Mouse (Mus musculus) adrenal gland, adult 2 months (tissue): Measurements from ENCODE around the gene Agpat1. TPM values are rescaled to one million over a fixed set of nuclear protein-coding genes. Genes with fewer than 3 reads are reported as not detected.

Experiments
- DNase-seq: peaks from one replicate; pipeline ENCODE4 v3.0.0; 2021
- long read RNA-seq: library from polyadenylated mRNA; stranded (forward); transcript quantifications from one replicate; pipeline ENCODE4 v2.0.0, GENCODE M21; 2021
- polyA plus RNA-seq: library from polyadenylated mRNA; depleted of rRNA; stranded (reverse); fragments of >200 nt; gene quantifications from 2 replicates; pipeline ENCODE4 v1.2.3, GENCODE M21; 2012; rRNA removed
- total RNA-seq, 2 experiments: library from RNA; stranded (reverse); gene quantifications; 2 replicates each; pipeline ENCODE4 v1.2.3; 2021

Agpat1 gene
- 100 to 1,000 TPM; 113 to 118 TPM for total RNA-seq
- polyA plus RNA-seq = 275 and 286 TPM in 2 replicates
- long read RNA-seq, transcript Agpat1-201 (7 exons, 2,190 nt) = major isoform, 32 of 43 reads
- long read RNA-seq, partial matches to known transcripts = 6 of 43 reads
- long read RNA-seq, other reads (novel, unspliced or antisense) = 5 of 43 reads

GRCm38 (mm10) chr17:34604061-34604508 lies at the start of gene Agpat1:
TSS of gene Agpat1 (plus strand) at chr17:34604262.
- DNase-seq = peak; percentile 99

DNA sequence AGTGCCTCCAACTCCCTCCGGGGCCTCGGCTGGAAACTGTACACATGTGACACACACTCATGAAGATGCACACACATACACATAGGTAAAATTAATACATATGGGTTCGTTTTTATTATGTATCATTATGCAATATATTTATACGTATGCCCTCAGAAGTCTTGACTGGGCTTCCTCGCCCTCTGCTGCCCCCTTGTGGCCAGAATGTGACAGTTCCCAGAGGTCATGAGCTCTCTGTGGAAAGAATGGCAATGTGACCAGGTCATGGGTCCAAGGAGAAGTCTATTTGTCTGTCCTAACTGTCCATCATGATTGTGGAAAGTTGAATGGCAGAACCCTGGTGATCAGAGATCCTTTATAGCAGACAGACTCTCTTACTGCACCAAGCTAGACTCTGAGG lies 48.6 kb upstream of the Agpat1 start:
- peak; percentile 82 for DNase-seq

DNA sequence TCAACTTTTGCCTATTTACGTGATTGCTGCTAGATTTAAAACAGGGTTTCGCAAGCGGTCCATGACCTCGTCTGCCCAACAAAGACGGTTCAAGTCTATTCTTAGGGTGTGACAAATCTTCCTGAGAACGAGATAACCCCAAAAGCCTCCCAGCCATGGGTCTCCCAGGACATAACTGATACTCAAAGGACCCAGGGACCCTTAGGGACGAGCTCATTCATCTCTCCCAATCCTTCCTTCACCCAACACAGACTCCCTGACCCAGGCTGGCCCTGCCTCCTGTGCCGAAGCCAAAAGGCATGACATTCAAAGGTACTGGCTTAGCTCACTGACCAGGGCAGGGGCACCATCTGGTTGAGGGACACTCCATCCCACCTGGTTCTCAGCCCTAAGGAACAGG lies 47.7 kb upstream of the Agpat1 start:
- DNase-seq = peak; percentile 45

- DNase-seq = no peak
These were observed 46.7 kb upstream of the Agpat1 start for GRCm38 (mm10) chr17:34557411-34557810.

DNA sequence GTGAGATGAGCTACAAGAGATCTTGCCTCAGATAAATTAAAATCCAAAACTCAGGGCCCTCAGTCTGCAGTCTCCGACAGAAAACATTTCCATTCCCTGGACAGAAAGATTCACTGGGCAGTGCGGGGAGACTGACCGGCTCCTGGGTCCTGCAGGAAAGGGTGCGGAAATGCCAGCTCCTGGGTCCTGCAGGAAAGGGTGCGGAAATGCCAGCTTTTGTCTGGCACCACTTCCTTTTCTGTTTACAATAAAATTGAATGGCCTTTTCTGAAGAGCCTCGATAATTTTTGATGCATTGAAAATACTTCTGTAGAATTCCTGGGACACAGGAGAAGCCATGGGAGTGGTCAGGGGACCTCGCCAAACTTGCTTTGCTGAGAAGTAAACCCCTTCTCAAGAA lies 44.9 kb upstream of the Agpat1 start:
- DNase-seq = no peak

- no peak for DNase-seq
These were observed 44.2 kb upstream of the Agpat1 start for GRCm38 (mm10) chr17:34559895-34560294.

GRCm38 (mm10) chr17:34560438-34560837 lies 43.6 kb upstream of the Agpat1 start:
- no peak for DNase-seq

DNA sequence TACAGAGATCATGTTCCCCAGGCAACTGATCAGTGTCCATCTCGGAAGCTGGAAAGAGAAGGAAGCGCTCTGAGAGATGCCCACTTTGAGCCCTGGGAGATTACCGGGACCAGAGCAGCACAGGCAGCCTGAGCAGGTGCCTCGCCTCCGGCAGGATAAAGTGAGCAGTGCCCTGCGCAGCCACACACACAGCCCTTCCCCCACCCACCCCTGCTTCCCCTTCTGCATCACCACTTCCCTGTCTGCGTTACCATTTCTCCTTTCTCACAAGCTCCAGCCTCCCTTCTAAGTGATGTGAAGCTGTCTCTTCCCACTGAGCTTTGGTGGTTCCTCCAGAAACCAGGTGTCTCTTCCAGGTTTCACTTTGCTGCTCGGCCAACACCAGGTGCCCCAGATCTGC lies 42.9 kb upstream of the Agpat1 start:
- no peak for DNase-seq

DNA sequence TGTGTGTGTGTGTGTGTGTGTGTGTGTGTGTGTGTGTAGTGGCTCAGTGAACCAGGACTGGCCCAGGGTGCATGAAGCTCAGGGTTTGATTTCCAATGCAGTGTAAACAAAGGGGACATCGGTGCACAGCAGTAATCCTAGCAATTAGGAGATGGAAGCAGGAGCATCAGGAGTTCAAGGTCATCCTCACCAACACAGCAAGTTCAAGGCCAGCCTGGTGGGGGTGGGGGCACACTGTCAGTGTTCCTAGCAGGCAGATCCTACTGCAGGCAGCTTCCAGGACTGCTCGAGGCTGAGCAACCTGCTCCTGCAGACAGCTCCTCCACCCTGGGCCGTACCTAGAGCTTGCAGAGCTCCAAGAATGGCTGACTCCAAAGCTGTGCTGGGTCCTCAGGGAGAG lies 41.5 kb upstream of the Agpat1 start:
- DNase-seq = no peak

DNA sequence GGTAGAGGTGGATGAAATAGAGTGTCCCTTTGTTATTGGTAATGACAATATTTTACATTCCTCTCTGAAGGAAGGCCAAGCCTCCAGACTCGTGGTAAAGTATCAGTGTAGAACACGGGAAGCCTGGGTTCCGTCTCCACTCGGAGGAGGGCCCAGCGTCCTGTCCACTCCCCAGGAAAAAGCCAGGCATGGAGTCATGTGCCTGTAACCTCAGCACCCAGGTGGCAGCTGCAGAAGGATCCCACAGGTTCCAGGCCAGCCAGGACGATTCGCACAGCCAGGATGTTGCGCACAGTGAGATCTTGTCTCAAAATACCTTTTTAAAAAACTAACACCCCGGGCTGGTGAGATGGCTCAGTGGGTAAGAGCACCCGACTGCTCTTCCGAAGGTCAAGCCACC lies 40.7 kb upstream of the Agpat1 start:
- DNase-seq = no peak

DNA sequence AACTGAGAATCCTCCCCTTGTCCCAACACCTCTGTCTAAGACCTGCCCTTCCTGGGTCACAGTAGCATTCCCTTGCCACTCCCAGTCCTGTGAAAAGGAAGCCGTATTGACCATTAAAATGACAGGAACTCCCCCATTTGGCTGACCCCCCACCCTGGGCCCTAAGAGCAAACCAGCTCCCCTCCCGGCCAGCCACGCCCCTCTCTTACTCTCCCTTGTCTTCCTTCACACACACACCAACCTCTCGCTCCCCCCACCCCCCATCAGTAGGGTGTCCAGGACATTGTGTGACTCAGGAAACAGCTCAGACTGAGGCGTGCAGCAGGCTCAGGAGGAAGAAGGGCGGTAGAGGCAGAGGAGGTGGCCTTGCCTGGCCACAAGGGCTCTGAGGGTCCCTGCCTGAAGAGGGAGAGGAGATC lies 40.0 kb upstream of the Agpat1 start, which contains the start of gene Notch4:
Gene Notch4 (plus strand): TSS at position 266 of the 419 bp plus-strand sequence.
- DNase-seq = peak; percentile 66

- peak; percentile 49 for DNase-seq
These were observed 39.3 kb upstream of the Agpat1 start for GRCm38 (mm10) chr17:34564796-34565195.

DNA sequence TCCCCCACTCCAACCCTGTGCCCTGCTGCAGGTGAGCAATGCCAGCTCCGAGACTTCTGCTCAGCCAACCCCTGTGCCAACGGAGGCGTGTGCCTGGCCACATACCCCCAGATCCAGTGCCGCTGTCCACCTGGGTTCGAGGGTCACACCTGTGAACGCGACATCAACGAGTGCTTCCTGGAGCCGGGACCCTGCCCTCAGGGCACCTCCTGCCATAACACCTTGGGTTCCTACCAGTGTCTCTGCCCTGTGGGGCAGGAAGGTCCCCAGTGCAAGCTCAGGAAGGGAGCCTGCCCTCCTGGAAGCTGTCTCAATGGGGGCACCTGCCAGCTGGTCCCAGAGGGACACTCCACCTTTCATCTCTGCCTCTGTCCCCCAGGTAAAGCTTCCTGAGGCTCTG lies 36.8 kb upstream of the Agpat1 start:
- DNase-seq = no peak

DNA sequence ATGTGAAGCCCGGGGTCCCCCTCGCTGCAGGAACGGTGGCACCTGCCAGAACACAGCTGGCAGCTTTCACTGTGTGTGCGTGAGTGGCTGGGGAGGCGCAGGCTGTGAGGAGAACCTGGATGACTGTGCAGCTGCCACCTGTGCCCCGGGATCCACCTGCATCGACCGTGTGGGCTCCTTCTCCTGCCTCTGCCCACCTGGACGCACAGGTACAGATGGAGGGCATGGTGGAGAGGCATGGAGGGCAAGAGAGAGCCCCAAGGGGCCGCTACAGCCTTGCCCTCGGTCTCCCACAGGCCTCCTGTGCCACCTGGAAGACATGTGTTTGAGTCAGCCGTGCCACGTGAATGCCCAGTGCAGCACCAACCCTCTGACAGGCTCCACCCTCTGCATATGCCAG lies 35.6 kb upstream of the Agpat1 start:
- DNase-seq = no peak

DNA sequence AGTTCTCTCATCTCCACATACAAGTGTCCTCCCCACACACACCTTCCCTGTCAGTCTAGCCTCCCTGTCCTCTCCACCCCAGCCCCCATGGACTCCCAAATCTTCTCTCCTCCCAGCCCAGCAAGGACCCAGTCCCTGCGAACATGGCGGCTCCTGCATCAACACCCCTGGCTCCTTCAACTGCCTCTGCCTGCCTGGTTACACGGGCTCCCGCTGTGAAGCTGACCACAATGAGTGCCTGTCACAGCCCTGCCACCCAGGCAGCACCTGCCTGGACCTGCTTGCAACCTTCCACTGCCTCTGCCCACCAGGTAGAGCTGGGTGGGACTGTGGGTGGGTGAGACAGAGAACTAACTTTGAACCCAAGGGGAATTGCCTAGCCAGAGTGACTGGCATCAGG lies 34.1 kb upstream of the Agpat1 start:
- DNase-seq = no peak

- no peak for DNase-seq
These were observed 32.2 kb upstream of the Agpat1 start for GRCm38 (mm10) chr17:34571875-34572274.

DNA sequence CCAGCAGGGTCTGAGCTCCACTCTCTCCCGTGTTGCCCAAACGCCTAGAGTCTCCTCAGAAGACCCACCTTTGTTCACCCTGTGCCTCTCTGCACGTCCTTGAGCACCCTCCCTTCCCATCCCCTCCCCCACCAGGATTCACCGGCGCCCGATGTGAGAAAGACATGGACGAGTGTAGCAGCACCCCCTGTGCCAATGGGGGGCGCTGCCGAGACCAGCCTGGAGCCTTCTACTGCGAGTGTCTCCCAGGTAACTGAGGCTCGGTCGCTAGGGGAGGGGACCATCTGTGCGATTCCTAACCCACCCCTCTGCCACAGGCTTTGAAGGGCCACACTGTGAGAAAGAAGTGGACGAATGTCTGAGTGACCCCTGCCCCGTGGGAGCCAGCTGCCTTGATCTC lies 31.7 kb upstream of the Agpat1 start:
- no peak for DNase-seq

GRCm38 (mm10) chr17:34576577-34576976 lies 27.5 kb upstream of the Agpat1 start:
- no peak for DNase-seq

- DNase-seq = no peak
These were observed 26.0 kb upstream of the Agpat1 start for GRCm38 (mm10) chr17:34578070-34578469.

DNA sequence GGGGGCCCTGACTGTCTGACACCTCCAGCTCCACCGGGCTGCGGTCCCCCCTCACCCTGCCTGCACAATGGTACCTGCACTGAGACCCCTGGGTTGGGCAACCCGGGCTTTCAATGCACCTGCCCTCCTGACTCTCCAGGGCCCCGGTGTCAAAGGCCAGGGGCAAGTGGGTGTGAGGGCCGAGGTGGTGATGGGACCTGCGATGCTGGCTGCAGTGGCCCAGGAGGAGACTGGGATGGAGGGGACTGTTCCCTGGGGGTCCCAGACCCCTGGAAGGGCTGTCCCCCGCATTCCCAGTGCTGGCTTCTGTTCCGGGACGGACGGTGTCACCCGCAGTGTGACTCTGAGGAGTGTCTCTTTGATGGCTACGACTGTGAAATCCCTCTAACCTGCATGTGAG lies 21.5 kb upstream of the Agpat1 start:
- DNase-seq = no peak

GRCm38 (mm10) chr17:34583397-34583796 lies 20.7 kb upstream of the Agpat1 start:
- no peak for DNase-seq

DNA sequence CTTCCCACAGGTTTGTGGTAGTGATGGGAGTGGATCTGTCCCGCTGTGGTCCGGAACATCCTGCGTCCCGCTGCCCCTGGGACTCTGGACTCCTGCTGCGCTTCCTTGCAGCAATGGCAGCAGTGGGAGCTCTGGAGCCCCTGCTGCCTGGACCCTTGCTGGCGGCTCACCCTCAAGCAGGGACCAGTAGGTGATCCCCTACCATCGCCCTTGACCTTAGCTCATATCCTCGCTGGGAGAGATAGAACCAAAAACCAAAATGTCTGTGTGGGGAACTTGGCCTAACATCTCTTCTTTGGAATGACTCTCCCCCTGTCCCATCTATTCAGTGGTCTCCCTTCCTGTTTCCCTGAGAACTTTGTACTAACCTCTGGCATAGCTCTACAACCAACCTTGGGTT lies 20.2 kb upstream of the Agpat1 start:
- no peak for DNase-seq

DNA sequence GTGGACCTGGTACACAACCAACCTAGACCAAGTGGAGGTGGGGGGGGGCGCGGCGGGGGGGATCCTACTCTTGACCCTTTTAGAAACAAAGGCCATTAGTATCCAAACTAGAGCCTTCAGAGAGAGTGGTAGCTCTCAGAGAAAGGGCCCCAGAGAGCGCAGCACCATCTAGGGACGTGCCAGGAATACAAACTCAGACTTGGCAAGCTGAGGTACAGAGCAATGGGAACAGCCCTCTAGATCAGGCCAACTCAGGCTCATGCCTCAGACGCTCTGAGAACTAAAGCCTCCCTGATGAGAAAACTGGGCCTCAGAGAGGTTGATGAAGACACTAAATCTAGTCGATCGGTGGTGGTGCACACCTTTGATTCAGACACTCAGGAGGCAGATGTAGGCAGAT lies 18.9 kb upstream of the Agpat1 start:
- DNase-seq = no peak

DNA sequence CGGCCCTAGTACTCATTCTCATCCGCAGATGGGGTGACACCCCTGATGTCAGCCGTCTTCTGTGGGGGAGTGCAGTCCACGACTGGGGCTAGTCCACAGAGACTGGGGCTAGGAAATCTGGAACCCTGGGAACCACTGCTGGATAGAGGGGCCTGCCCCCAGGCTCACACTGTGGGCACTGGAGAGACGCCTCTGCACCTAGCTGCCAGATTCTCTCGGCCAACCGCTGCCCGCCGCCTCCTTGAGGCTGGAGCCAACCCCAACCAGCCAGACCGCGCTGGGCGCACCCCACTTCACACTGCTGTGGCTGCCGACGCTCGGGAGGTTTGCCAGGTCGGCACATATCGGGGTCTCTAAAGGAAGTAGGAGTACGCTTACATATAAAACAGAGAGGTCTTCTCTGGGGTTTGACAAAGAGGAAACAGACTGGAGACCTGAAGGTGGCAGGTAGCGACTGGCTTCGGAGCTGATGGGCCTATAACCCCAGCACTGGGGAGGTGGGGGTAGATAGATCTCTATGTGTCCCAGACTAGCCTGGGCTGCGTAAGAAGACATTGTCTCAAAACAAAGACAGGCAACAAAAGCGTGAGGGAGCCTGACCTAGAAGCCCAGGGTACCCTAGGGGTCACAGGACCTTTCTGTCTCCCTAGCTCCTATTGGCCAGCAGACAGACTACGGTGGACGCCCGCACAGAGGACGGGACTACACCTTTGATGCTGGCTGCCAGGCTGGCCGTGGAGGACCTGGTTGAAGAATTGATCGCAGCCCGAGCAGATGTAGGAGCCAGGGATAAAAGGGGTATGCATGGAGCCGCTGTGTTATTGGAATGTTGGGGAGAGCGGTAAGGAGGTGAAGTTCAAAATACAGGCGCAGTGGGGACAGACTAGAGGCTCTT lies 17.9 kb upstream of the Agpat1 start:
- DNase-seq = no peak
